Mouse (Mus musculus): ENCODE results near the gene Adam12.
A peak's percentile ranks its signal among the peaks of the same experiment; 100 is the strongest.

The Adam12 gene

GRCm38 (mm10) chr7:134231378-134232346 lies at the start of gene Adam12:
Adam12 (minus strand) TSS chr7:134232146.
- no peak for DNase-seq (ENCODE audit: low read depth, low spot score)

GRCm38 (mm10) chr7:134272956-134273355 lies 41.0 kb upstream of the Adam12 start:
- DNase-seq (ENCODE audit: low read depth, low spot score), result peak; percentile 11

- DNase-seq (ENCODE audit: low read depth, low spot score), result peak; percentile 88
Measured at GRCm38 (mm10) chr7:134272421-134272820, 40.5 kb upstream of the Adam12 start.

- no peak for DNase-seq (ENCODE audit: low read depth, low spot score)
Measured at GRCm38 (mm10) chr7:134265783-134266182, 33.8 kb upstream of the Adam12 start.

- DNase-seq (ENCODE audit: low read depth, low spot score), result peak; percentile 78
Measured at GRCm38 (mm10) chr7:134263146-134263906, 31.4 kb upstream of the Adam12 start.

- DNase-seq (ENCODE audit: low read depth, low spot score), result no peak
Measured at GRCm38 (mm10) chr7:134261003-134261701, 29.2 kb upstream of the Adam12 start.

GRCm38 (mm10) chr7:134250273-134250870 lies 18.4 kb upstream of the Adam12 start:
- DNase-seq (ENCODE audit: low read depth, low spot score), result no peak

- DNase-seq (ENCODE audit: low read depth, low spot score), result no peak
Measured at GRCm38 (mm10) chr7:134248041-134248440, 16.1 kb upstream of the Adam12 start.

GRCm38 (mm10) chr7:134246624-134247023 lies 14.7 kb upstream of the Adam12 start:
- DNase-seq (ENCODE audit: low read depth, low spot score), result peak; percentile 74

GRCm38 (mm10) chr7:134242773-134243172 lies 10.8 kb upstream of the Adam12 start:
- DNase-seq (ENCODE audit: low read depth, low spot score), result no peak

- no peak for DNase-seq (ENCODE audit: low read depth, low spot score)
Measured at GRCm38 (mm10) chr7:134241212-134241611, 9.3 kb upstream of the Adam12 start.

GRCm38 (mm10) chr7:134240579-134240978 lies 8.6 kb upstream of the Adam12 start:
- DNase-seq (ENCODE audit: low read depth, low spot score), result no peak

- DNase-seq (ENCODE audit: low read depth, low spot score), result peak; percentile 23
Measured at GRCm38 (mm10) chr7:134238863-134239262, 6.9 kb upstream of the Adam12 start.

GRCm38 (mm10) chr7:134237356-134237755 lies 5.4 kb upstream of the Adam12 start:
- DNase-seq (ENCODE audit: low read depth, low spot score), result no peak

- DNase-seq (ENCODE audit: low read depth, low spot score), result no peak
Measured at GRCm38 (mm10) chr7:134236727-134237126, 4.8 kb upstream of the Adam12 start.

GRCm38 (mm10) chr7:134235552-134235951 lies 3.6 kb upstream of the Adam12 start:
- no peak for DNase-seq (ENCODE audit: low read depth, low spot score)

- no peak for DNase-seq (ENCODE audit: low read depth, low spot score)
Measured at GRCm38 (mm10) chr7:134230708-134231107, 1.2 kb downstream of the Adam12 start.

GRCm38 (mm10) chr7:134229899-134230298 lies 2.0 kb downstream of the Adam12 start:
- no peak for DNase-seq (ENCODE audit: low read depth, low spot score)

GRCm38 (mm10) chr7:134227773-134228455 lies 4.0 kb downstream of the Adam12 start:
- DNase-seq (ENCODE audit: low read depth, low spot score), result no peak

- DNase-seq (ENCODE audit: low read depth, low spot score), result no peak
Measured at GRCm38 (mm10) chr7:134227101-134227500, 4.8 kb downstream of the Adam12 start.

- DNase-seq (ENCODE audit: low read depth, low spot score), result no peak
Measured at GRCm38 (mm10) chr7:134226231-134226630, 5.7 kb downstream of the Adam12 start.

All from ES-CJ7 (cell line).